Mouse (Mus musculus): ENCODE data around the gene Aqp1. TPM values are rescaled to one million over a fixed set of nuclear protein-coding genes. Genes with fewer than 3 reads are reported as not detected.

Aqp1 gene
- polyA plus RNA-seq, 1 experiment from 2014 or later = 2.3 TPM

DNA sequence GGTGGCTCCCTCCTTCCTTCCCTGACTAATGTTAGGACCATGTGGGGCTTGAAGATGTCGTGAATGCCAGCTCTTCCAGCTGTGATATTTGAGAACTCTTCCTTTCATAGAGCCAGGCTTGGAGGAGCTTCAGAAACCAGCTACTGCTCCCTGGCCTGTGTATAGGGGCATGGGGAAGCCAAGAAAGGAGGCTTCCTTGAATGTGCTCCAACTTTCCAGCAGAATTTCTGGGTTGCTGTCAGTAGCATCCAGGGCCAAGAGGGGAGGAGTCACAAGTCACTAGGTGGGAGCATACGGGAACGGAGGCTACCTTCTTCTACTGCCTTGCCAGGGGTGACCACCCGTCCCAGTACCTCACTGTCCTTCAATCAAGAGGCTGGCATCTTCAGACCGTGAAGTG lies 40.3 kb downstream of the Aqp1 start:
- Histone ChIP-seq H3K27ac (no peak overlapping the region), H3K36me3 (no peaks in the 10 kb centered on the region), H3K27me3 (ENCODE audit: insufficient read depth, poor library complexity, severe bottlenecking) (peaks cover 7% of the 10 kb centered on the region), H3K9me3 (no peaks in the 10 kb centered on the region), H3K4me1 (replicated peaks) (no peaks in the 10 kb centered on the region), H3K4me3 (no peak overlapping the region)
- 88% methylated on average over 5 of the region's 5 CpGs for WGBS
- no peak for DNase-seq (ENCODE audit: low spot score)

DNA sequence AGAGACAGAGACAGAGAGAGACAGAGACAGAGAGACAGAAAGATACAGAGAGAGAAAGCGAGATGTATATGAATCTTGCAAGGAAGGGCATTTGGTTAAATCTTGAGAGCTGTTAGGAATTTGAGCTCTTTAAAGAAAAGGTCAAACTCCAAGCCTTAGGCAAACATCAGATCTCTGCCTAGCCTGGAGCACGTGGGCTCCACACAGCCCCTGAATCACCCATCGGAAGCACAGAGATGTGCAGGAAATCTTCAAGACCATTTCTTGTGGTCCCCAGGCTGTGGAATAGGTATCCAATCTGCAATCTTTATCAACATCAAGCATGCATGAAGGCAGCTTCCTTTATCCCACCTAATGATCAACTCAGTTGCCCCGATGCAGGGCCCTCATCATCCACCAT lies 41.2 kb downstream of the Aqp1 start:
- no peaks in the 10 kb centered on the region for H3K9me3 ChIP-seq
- H3K36me3 ChIP-seq = no peaks in the 10 kb centered on the region
- H3K27me3 ChIP-seq (ENCODE audit: insufficient read depth, poor library complexity, severe bottlenecking) = peaks cover 7% of the 10 kb centered on the region
- 84% methylated on average over 4 of the region's 4 CpGs for WGBS
- no peak for DNase-seq (ENCODE audit: low spot score)
- no peak overlapping the region for H3K4me3 ChIP-seq
- no peak overlapping the region for H3K27ac ChIP-seq
- 0 out of 2 replicates have a peak, but pooled peaks cover 4% of the 10 kb centered on the region for H3K4me1 ChIP-seq (replicated peaks)

DNA sequence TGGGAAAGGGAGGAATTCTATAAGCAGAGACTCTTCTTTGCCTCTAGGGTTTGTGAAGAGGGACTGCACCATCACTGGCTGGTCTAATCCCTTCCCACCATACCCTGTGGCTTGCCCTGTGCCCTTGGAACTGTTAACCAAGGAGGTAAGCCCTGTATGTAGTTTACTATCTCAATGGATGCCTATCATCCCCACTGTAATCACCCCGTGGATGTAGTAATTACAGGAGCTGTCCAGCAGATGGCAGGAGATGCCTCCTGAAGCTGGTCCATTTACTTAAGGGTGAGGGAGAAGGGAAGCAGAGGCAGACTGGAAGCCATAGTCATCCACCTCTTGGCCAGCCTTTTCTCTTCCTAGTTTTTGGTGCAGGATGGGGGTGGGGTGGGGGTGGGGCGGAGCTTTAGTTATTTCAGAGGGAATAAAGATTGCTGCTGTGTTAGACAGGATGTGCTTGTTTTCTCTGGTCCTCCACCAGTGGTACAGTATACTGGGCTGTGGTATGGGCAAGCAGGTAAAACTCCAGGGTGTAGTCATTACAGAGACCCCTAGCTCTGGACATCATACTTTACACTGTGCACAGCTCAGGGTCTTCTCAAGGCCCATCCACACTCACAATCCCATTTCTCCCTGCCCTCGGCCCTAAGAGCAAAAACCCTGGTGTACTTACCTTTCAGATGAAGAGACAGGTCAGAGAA lies 43.6 kb downstream of the Aqp1 start:
- H3K9me3 ChIP-seq = no peaks in the 10 kb centered on the region
- 0 out of 2 replicates have a peak, but pooled peaks cover 4% of the 10 kb centered on the region for H3K4me1 ChIP-seq (replicated peaks)
- no peaks in the 10 kb centered on the region for H3K36me3 ChIP-seq
- 45% methylated on average over 3 of the region's 3 CpGs for WGBS
- no peak overlapping the region for H3K4me3 ChIP-seq
- DNase-seq (ENCODE audit: low spot score) = peak; percentile 58
- no peak overlapping the region for H3K27ac ChIP-seq
- H3K27me3 ChIP-seq (ENCODE audit: insufficient read depth, poor library complexity, severe bottlenecking) = peaks cover 7% of the 10 kb centered on the region

DNA sequence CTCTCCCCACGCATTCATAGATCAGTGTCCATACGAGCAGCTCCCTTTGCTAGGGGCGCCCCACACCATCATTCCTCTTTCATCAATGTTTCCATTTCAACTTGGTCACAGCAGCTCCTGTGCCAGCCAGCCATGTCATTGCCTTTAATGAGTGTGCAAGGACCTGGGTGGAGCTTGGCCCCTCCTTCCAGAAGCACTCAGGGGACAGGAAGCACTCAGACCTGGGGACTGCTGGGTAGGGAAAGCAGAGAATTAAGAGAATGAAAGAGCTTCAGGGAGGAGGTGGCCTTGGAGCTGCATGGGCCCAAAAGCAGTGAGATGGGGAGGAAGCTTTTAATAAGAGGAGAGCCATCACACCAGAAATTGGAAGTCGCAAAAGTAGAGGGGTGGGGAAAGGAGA lies 45.7 kb downstream of the Aqp1 start:
- 90% methylated on average over 4 of the region's 4 CpGs for WGBS
- H3K27ac ChIP-seq = 0 out of 2 replicates have a peak overlapping the region, but pooled peaks have one; percentile 23
- DNase-seq (ENCODE audit: low spot score) = no peak
- H3K27me3 ChIP-seq (ENCODE audit: insufficient read depth, poor library complexity, severe bottlenecking) = no peaks in the 10 kb centered on the region
- no peaks in the 10 kb centered on the region for H3K9me3 ChIP-seq
- H3K4me1 ChIP-seq (replicated peaks) = 0 out of 2 replicates have a peak, but pooled peaks cover 4% of the 10 kb centered on the region
- no peaks in the 10 kb centered on the region for H3K36me3 ChIP-seq
- no peak overlapping the region for H3K4me3 ChIP-seq

DNA sequence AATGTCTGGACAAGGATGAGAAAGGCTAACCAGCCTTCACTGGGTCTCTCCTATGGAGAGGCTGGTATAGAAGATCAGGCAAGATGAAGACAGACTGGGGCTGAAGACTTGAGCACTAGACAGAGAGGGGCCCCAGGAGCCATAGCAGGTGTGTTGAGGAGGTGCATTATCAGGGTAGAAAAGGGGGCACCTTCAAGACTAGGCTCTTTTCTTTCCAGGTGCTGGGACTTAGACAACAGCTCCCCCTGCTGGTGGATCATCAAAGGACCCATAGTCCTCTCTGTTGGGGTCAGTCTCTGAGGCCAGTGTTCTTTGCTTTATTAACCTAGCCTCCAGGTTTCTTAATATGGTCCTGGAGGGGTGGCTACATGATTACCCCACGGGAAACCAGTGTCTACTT lies 47.7 kb downstream of the Aqp1 start:
- no peaks in the 10 kb centered on the region for H3K36me3 ChIP-seq
- DNase-seq (ENCODE audit: low spot score) = peak; percentile 54
- H3K4me3 ChIP-seq = no peak overlapping the region
- H3K9me3 ChIP-seq = no peaks in the 10 kb centered on the region
- peaks cover 17% of the 10 kb centered on the region for H3K4me1 ChIP-seq (replicated peaks)
- WGBS = 14% methylated on average over 1 of the region's 1 CpGs
- no peak overlapping the region for H3K27ac ChIP-seq
- no peaks in the 10 kb centered on the region for H3K27me3 ChIP-seq (ENCODE audit: insufficient read depth, poor library complexity, severe bottlenecking)

DNA sequence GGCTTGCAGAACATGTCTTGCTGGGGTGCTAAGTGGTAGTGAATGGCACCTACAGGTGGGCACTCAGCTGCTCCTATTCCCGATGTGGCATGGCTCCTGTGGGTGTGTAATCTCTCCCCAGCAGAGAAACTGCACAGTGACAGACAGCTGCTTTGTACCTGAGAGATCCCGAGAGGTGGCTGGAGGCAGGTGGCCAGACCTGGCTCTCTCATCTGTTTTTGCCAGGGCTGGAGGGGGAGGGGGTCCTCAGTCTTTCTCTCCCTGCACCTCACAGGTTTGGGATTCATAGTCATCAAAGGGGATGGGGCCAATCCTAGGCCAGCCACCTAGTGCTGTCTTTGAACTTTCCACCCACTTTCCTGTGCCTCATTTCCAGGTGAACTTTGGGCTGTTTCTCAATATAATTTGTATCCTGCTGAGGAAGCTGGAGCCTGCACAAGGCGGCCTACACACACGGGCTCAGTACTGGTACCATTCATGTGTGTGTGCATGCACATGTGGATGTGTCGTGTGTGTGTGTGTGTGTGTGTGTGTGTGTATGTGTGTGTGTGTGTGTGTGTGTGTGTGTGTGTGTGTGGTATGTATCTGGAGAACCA lies 48.2 kb downstream of the Aqp1 start:
- no peaks in the 10 kb centered on the region for H3K36me3 ChIP-seq
- no peaks in the 10 kb centered on the region for H3K27me3 ChIP-seq (ENCODE audit: insufficient read depth, poor library complexity, severe bottlenecking)
- peaks cover 22% of the 10 kb centered on the region for H3K4me1 ChIP-seq (replicated peaks)
- H3K9me3 ChIP-seq = no peaks in the 10 kb centered on the region
- DNase-seq (ENCODE audit: low spot score) = no peak
- WGBS = 71% methylated on average over 5 of the region's 5 CpGs
- H3K27ac ChIP-seq = no peak overlapping the region
- H3K4me3 ChIP-seq = no peak overlapping the region

DNA sequence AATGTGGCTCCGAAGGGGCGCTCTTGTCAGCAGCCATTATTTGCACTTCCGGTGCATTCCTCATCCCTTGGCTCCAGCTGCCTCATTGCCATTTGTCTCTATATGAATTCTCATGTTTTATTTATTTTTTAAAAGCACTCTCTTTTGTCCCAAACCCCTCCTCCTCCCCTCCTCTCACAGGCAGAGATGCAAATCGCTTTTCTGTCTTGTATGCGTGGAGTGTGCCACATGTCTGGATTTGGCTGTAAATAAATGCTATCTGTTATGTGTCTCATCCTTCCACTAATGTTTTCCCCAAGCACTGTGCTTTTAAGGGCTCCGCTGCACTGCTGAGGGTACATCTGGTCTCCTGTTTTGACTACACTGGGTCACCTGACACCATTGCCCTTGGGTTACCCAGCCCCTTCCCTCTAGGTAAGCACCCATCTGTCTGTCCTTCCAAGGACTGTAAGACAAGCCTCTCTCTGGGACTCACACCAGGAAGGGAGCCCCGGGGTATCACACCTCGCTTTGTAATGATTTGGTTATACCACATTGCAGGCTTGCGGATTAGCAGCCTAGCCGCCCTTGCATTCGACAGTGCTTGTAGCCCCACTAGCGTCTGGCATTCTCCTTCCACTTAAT lies 52.4 kb downstream of the Aqp1 start:
- H3K4me1 ChIP-seq (replicated peaks) = peaks cover 47% of the 10 kb centered on the region
- no peaks in the 10 kb centered on the region; the same call in 1 of the 2 replicates for H3K27me3 ChIP-seq (ENCODE audit: insufficient read depth, poor library complexity, severe bottlenecking)
- 53% methylated on average over 12 of the region's 12 CpGs for WGBS
- no peaks in the 10 kb centered on the region for H3K9me3 ChIP-seq
- peak overlapping the region; percentile 72 for H3K27ac ChIP-seq
- H3K36me3 ChIP-seq = no peaks in the 10 kb centered on the region
- DNase-seq (ENCODE audit: low spot score) = peak; percentile 22
- no peak overlapping the region for H3K4me3 ChIP-seq

DNA sequence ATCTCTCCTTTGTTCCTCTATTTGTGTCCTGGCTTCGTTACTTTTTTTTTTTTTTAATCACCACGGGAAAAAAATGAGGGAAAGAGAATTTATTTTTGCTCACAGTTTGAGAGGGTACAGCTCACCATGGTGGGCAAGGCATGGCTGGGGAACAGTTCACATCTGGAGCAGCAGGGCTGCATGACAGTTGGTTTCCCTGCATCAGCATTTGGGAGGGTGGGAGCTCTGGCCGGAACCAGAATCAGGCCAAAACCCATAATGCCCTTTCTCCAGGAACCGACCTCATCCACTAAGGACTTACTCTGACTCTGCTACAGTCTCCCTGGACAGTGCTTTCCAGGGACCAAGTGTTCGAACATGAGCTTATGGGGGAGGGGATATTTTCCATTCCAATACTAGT lies 53.1 kb downstream of the Aqp1 start:
- Histone ChIP-seq H3K4me3 (no peak overlapping the region), H3K4me1 (replicated peaks) (peaks cover 47% of the 10 kb centered on the region), H3K9me3 (no peaks in the 10 kb centered on the region), H3K27ac (peak overlapping the region; percentile 72), H3K27me3 (ENCODE audit: insufficient read depth, poor library complexity, severe bottlenecking) (no peaks in the 10 kb centered on the region; the same call in 1 of the 2 replicates), H3K36me3 (no peaks in the 10 kb centered on the region)
- WGBS = 71% methylated on average over 5 of the region's 5 CpGs
- DNase-seq (ENCODE audit: low spot score) = no peak

DNA sequence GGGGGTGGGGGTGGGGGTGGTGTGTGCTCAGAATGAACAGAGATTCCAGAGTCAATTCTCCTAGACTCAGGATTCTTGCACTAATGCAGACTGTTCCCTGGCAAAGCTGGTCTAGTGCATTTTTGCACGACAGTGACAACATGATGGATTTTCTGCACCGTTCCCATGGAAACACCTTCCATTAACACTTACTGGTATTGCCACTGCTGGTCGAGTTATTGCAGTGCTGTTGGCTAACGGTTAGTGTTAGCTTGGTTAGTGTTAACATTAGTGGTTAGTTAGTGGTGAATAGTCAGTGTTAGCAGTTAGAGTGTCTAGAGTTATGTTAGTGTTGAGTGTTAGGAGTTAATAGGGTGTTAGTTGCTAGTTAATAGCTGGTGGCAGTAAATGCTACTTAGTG lies 55.6 kb downstream of the Aqp1 start:
- no peaks in the 10 kb centered on the region for H3K9me3 ChIP-seq
- no peak overlapping the region for H3K4me3 ChIP-seq
- H3K27ac ChIP-seq = 0 out of 2 replicates have a peak overlapping the region, but pooled peaks have one; percentile 76
- 57% methylated on average over 4 of the region's 4 CpGs for WGBS
- peak; percentile 38 for DNase-seq (ENCODE audit: low spot score)
- H3K4me1 ChIP-seq (replicated peaks) = peaks cover 58% of the 10 kb centered on the region
- no peaks in the 10 kb centered on the region for H3K36me3 ChIP-seq
- H3K27me3 ChIP-seq (ENCODE audit: insufficient read depth, poor library complexity, severe bottlenecking) = no peaks in the 10 kb centered on the region; the same call in 1 of the 2 replicates

DNA sequence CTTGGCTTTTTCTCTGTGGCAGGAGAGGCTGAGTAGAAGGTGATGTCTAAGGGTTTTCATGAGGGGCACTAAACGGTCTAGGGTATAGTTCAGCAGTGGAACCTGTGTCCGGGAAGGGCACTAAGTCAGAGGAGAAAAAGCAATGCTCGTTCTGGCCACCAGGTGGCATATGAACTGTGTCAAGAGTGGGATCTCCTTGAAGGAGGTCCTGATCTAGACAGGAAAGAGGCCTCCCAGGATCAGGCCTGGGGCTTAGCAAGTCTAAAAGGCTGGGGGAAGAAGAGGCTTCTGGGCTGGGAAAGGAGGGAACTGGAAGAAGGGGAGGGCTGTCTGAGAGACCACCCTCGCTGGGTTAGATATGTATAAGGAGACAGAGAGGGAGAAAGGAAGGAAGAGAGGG lies 56.2 kb downstream of the Aqp1 start:
- WGBS = 17% methylated on average over 4 of the region's 4 CpGs
- Histone ChIP-seq H3K27ac (peak overlapping the region; percentile 76), H3K36me3 (no peaks in the 10 kb centered on the region), H3K4me1 (replicated peaks) (peaks cover 63% of the 10 kb centered on the region), H3K9me3 (no peaks in the 10 kb centered on the region), H3K4me3 (no peak overlapping the region), H3K27me3 (ENCODE audit: insufficient read depth, poor library complexity, severe bottlenecking) (peaks cover 4% of the 10 kb centered on the region)
- DNase-seq (ENCODE audit: low spot score) = peak; percentile 86

DNA sequence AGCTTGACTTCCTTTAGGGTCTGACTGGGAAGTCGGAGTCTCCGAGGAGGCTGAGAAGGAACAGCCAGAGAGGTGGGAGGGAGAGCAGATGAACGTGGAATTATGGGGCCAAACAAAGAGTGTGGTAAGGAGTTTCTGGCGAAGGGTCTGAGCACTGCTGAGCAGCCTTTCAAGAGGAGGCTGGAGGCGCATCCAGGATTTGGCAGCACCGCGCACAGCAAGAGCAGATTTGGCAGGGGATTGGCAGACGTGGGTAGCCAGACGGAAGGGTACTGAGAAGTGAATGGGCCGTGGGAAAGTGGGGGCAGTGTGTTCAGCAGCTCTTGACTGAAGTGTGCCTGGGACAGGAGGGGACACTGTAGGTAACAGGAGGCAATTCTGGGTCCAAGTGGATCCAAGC lies 58.6 kb downstream of the Aqp1 start:
- peaks cover 9% of the 10 kb centered on the region for H3K27me3 ChIP-seq (ENCODE audit: insufficient read depth, poor library complexity, severe bottlenecking)
- H3K4me3 ChIP-seq = no peak overlapping the region
- no peak for DNase-seq (ENCODE audit: low spot score)
- H3K27ac ChIP-seq = peak overlapping the region; percentile 1; the same call in 1 of the 2 replicates
- no peaks in the 10 kb centered on the region for H3K9me3 ChIP-seq
- no peaks in the 10 kb centered on the region for H3K36me3 ChIP-seq
- H3K4me1 ChIP-seq (replicated peaks) = peaks cover 45% of the 10 kb centered on the region
- WGBS = 86% methylated on average over 10 of the region's 10 CpGs

DNA sequence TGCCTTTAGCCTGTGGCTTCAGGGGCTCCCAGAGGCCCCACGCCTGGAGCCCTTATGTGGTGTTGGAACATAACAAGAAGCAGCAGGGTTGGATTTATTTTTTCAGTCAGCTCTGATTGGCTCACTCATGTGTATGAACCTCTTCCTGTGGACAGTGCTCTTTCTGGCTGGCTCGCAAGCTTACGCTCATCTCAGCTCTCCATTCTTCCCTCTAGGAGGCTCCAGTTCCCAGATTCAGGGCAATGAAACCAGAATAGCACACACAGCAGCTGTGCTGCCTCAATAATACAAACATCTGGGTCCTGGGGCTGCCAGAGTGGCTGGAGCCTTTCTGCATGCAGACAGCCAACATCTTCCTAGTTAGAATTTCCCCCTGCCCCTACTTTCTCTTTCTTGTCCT lies 59.9 kb downstream of the Aqp1 start:
- H3K9me3 ChIP-seq = no peaks in the 10 kb centered on the region
- no peak overlapping the region for H3K4me3 ChIP-seq
- no peaks in the 10 kb centered on the region for H3K36me3 ChIP-seq
- peak overlapping the region; percentile 66; the same call in 1 of the 2 replicates for H3K27ac ChIP-seq
- DNase-seq (ENCODE audit: low spot score) = peak; percentile 20
- peaks cover 40% of the 10 kb centered on the region for H3K4me1 ChIP-seq (replicated peaks)
- 59% methylated on average over 3 of the region's 3 CpGs for WGBS
- peaks cover 11% of the 10 kb centered on the region; the same call in 1 of the 2 replicates for H3K27me3 ChIP-seq (ENCODE audit: insufficient read depth, poor library complexity, severe bottlenecking)

DNA sequence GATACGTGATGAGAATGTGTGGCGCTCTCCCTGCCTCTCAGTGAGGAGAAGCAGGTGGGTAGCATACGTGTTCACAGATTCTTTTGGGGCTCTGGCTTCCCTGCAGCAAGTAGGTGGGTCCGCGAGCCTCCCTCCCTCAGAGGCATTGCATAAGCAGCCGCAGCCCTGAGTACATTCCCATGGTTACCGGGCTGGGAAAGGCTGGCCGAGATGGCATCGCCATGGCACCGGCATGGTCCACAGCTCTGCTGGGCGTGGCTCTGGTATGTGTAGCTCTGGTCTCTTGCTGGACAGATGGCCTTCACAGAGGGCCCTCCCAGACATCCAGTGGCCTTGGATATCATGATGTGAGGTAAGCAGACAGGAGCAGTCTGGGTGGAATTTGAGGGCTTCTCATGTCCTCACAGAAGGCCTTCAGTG lies 60.4 kb downstream of the Aqp1 start:
- no peaks in the 10 kb centered on the region for H3K36me3 ChIP-seq
- H3K4me1 ChIP-seq (replicated peaks) = peaks cover 36% of the 10 kb centered on the region
- no peaks in the 10 kb centered on the region for H3K9me3 ChIP-seq
- peak; percentile 50 for DNase-seq (ENCODE audit: low spot score)
- H3K4me3 ChIP-seq = no peak overlapping the region
- H3K27me3 ChIP-seq (ENCODE audit: insufficient read depth, poor library complexity, severe bottlenecking) = peaks cover 11% of the 10 kb centered on the region; the same call in 1 of the 2 replicates
- 65% methylated on average over 11 of the region's 11 CpGs for WGBS
- peak overlapping the region; percentile 66 for H3K27ac ChIP-seq
